17 mouse cellular contexts compared by ENCODE assay signal in the genomic region with DNA sequence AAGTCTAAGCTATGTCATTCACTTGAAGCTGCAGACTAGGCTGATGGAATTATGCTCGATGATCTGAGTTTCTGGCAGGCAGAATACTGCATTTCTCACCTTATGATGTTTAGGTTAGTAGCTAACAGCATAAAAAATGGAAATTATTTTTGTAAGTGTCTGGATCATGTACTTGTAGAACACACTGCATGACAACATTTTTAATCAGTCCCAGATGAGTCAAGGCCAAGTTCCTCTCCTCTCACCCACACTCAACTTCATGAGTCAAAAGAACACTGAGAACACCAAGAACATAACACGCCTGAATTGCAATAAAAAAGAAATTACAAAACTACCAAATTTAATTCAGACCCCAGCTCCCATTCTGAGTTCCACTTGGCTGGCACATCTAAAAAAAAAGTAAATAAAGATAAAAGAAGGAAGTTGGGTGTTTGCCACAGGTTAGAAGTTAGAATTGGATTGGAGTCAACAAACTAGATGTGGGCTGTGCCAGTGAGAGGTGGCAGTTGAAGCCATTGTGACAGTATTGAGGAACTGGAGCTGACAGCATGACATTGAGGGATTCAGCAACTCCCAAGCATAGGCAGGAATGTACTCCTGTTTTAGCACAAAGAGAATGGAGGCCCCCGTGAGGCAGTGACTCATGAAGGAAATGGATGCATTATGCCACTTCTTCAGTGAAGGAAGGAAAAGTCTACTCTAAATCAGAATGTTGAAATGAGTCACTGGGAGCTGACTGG.
A peak's percentile ranks its signal among the peaks of the same experiment; 100 is the strongest.
DNase-seq lines count a peak whose midpoint lies in the region; ATAC-seq lines count a peak whose summit lies in the region.
"Had no signal": no experiment of that assay in that cellular context is flagged by ENCODE, and none has a peak within 500 bp of the region (broad histone marks: within the 10 kb centered on the region; RNA-seq: fewer than 3 reads in every experiment).

No protein-coding gene starts in this region.

- H3K36me3 ChIP-seq in heart, embryonic 12.5 days = no peaks in the 10 kb centered on the region
- H3K36me3 ChIP-seq in kidney, embryonic 15.5 days = no peaks in the 10 kb centered on the region
- H3K36me3 ChIP-seq: embryonic facial prominence, embryonic 15.5 days; heart, embryonic 15.5 days; limb, embryonic 12.5 days had no signal

- peak; percentile 5 to 28 for DNase-seq in heart, adult 18-20 months
- peak; percentile 13 for DNase-seq in R1 (ENCODE audit: low read depth, low spot score)
- DNase-seq in heart, postnatal 4 days = peak; percentile 5
- peak; percentile 30 to 62 for DNase-seq in left cerebral cortex, postnatal 14 days (ENCODE audit: low spot score in 2 of 2)
- no peak for DNase-seq in embryo, embryonic 11 days
- DNase-seq in ovary, adult 18-20 months (ENCODE audit: low spot score) = no peak
- DNase-seq: adrenal gland, postnatal 10 days; cerebellum, postnatal 36 days; kidney, adult 9 months; lung, adult 18-20 months; thymus, postnatal 14 days had no signal

- intact Hi-C loops in left cerebral cortex, postnatal 14 days (cut with DNase I) = no loop called here

- no peaks in the 10 kb centered on the region for H3K27me3 ChIP-seq in heart, embryonic 12.5 days (replicated peaks)
- H3K27me3 ChIP-seq in kidney, embryonic 15.5 days = no peaks in the 10 kb centered on the region
- H3K27me3 ChIP-seq: embryonic facial prominence, embryonic 15.5 days; heart, embryonic 15.5 days; limb, embryonic 12.5 days had no signal

- ATAC-seq in heart, embryonic 12.5 days (ENCODE audit: insufficient number of reproducible peaks, low FRiP score) = no peak
- no peak for ATAC-seq in kidney, embryonic 15.5 days (replicated peaks; ENCODE audit: low FRiP score)
- ATAC-seq: hindbrain, postnatal 0 days had no signal

- no peaks in the 10 kb centered on the region for H3K4me1 ChIP-seq in heart, embryonic 12.5 days (replicated peaks)
- H3K4me1 ChIP-seq in kidney, embryonic 15.5 days = no peaks in the 10 kb centered on the region
- H3K4me1 ChIP-seq: embryonic facial prominence, embryonic 15.5 days; heart, embryonic 15.5 days; limb, embryonic 12.5 days had no signal

- H3K9me3 ChIP-seq in heart, embryonic 12.5 days (replicated peaks) = no peaks in the 10 kb centered on the region
- no peaks in the 10 kb centered on the region for H3K9me3 ChIP-seq in kidney, embryonic 15.5 days (replicated peaks)
- H3K9me3 ChIP-seq: embryonic facial prominence, embryonic 15.5 days; heart, embryonic 15.5 days; limb, embryonic 12.5 days had no signal

- no peak overlapping the region for H3K27ac ChIP-seq in heart, embryonic 12.5 days (ENCODE audit: poor library complexity, severe bottlenecking)
- H3K27ac ChIP-seq in kidney, embryonic 15.5 days = no peak overlapping the region
- H3K27ac ChIP-seq: embryonic facial prominence, embryonic 15.5 days; heart, embryonic 15.5 days; hindbrain, postnatal 0 days; limb, embryonic 12.5 days had no signal

- H3K9ac ChIP-seq in heart, embryonic 12.5 days = no peak overlapping the region
- no peak overlapping the region for H3K9ac ChIP-seq in kidney, embryonic 15.5 days
- H3K9ac ChIP-seq: embryonic facial prominence, embryonic 15.5 days; heart, embryonic 15.5 days; limb, embryonic 12.5 days had no signal

- WGBS in heart, embryonic 12.5 days = 67% methylated on average over 3 of the region's 3 CpGs
- WGBS in kidney, embryonic 15.5 days = 74% methylated on average over 3 of the region's 3 CpGs

- no peak overlapping the region for H3K4me3 ChIP-seq in heart, embryonic 12.5 days
- no peak overlapping the region for H3K4me3 ChIP-seq in kidney, embryonic 15.5 days (replicated peaks)
- H3K4me3 ChIP-seq: embryonic facial prominence, embryonic 15.5 days; heart, embryonic 15.5 days; limb, embryonic 12.5 days had no signal

- H3K4me2 ChIP-seq in heart, embryonic 12.5 days = no peak overlapping the region
- H3K4me2 ChIP-seq in kidney, embryonic 15.5 days = no peak overlapping the region
- H3K4me2 ChIP-seq: embryonic facial prominence, embryonic 15.5 days; heart, embryonic 15.5 days; limb, embryonic 12.5 days had no signal

Comparison
In these comparisons a context has a peak if more than half of its experiments do, and no peak if none do; other contexts are left out.
1. DNase-seq: peak in heart, adult 18-20 months (2 of 2), R1 (single experiment), heart, postnatal 4 days (single experiment) and left cerebral cortex, postnatal 14 days (2 of 2); none in embryo, embryonic 11 days (single experiment) and ovary, adult 18-20 months (single experiment).